Comparison of ENCODE assay signal across 20 mouse cellular contexts in genomic region chr10:27174271-27174670, GRCm38 (mm10).
"Had no signal": no experiment of that assay in that cellular context is flagged by ENCODE, and none has a peak within 500 bp of the region (broad histone marks: within the 10 kb centered on the region; RNA-seq: fewer than 3 reads in every experiment).

No protein-coding gene starts in this region.

- H3K27ac ChIP-seq: limb, embryonic 10.5 days; limb, embryonic 13.5 days; liver, embryonic 12.5 days; liver, embryonic 15.5 days; lung, embryonic 15.5 days; midbrain, embryonic 10.5 days; midbrain, embryonic 13.5 days; neural tube, embryonic 13.5 days had no signal

- H3K4me1 ChIP-seq: limb, embryonic 10.5 days; limb, embryonic 13.5 days; liver, embryonic 12.5 days; liver, embryonic 15.5 days; lung, embryonic 15.5 days; megakaryocyte, embryonic 14.5 days; midbrain, embryonic 10.5 days; midbrain, embryonic 13.5 days; neural tube, embryonic 13.5 days had no signal

- H3K36me3 ChIP-seq: limb, embryonic 10.5 days; limb, embryonic 13.5 days; liver, embryonic 12.5 days; liver, embryonic 15.5 days; lung, embryonic 15.5 days; midbrain, embryonic 10.5 days; midbrain, embryonic 13.5 days; neural tube, embryonic 13.5 days had no signal

- H3K4me2 ChIP-seq: limb, embryonic 13.5 days; liver, embryonic 12.5 days; liver, embryonic 15.5 days; lung, embryonic 15.5 days; midbrain, embryonic 13.5 days; neural tube, embryonic 13.5 days had no signal

- H3K4me3 ChIP-seq: limb, embryonic 10.5 days; limb, embryonic 13.5 days; liver, embryonic 12.5 days; liver, embryonic 15.5 days; lung, embryonic 15.5 days; megakaryocyte, embryonic 14.5 days; midbrain, embryonic 10.5 days; midbrain, embryonic 13.5 days; myocyte; neural tube, embryonic 13.5 days had no signal

- ATAC-seq: liver, embryonic 12.5 days; midbrain, embryonic 13.5 days; midbrain, embryonic 16.5 days had no signal

- H3K9me3 ChIP-seq: limb, embryonic 10.5 days; limb, embryonic 13.5 days; liver, embryonic 12.5 days; liver, embryonic 15.5 days; lung, embryonic 15.5 days; megakaryocyte, embryonic 14.5 days; midbrain, embryonic 10.5 days; midbrain, embryonic 13.5 days; neural tube, embryonic 13.5 days had no signal

- H3K27me3 ChIP-seq: limb, embryonic 13.5 days; liver, embryonic 12.5 days; liver, embryonic 15.5 days; lung, embryonic 15.5 days; megakaryocyte, embryonic 14.5 days; midbrain, embryonic 13.5 days; neural tube, embryonic 13.5 days had no signal

- DNase-seq: kidney, adult 18-20 months; kidney, adult 9 months; kidney, postnatal 14 days; kidney, postnatal 4 days; liver; retina, postnatal 1 day; right cerebral cortex, postnatal 25 days; thymus, adult 18-20 months; thymus, postnatal 36 days had no signal

- H3K9ac ChIP-seq: limb, embryonic 13.5 days; liver, embryonic 12.5 days; liver, embryonic 15.5 days; lung, embryonic 15.5 days; midbrain, embryonic 13.5 days; neural tube, embryonic 13.5 days had no signal
